Mouse (Mus musculus): Measurements from ENCODE around the gene Spata48. TPM values are rescaled to one million over a fixed set of nuclear protein-coding genes. Genes with fewer than 3 reads are reported as not detected.

Gene Spata48
- total and polyA plus RNA-seq, 3 experiments, result 0.15 to 1.1 TPM; not detected in 1

- no peak for TF ChIP-seq POLR2AphosphoS2 (IDR thresholded peaks at IDR 0.05; ENCODE audit: low read length)
- peak; percentile 95 for TF ChIP-seq ZNF384 (IDR thresholded peaks at IDR 0.05; ENCODE audit: low read depth, low read length)
- peak in 2 of 3 experiments; percentile 90 to 96; a peak in 4 of 6 replicates for TF ChIP-seq CTCF (IDR thresholded peaks at IDR 0.05 in 2 of 3, conservative IDR thresholded peaks at IDR 0.05 in 1 of 3; ENCODE audit: control insufficient read depth in 1 of 3, insufficient read depth in 1 of 3, low read depth in 2 of 3, low read length in 3 of 3, poor library complexity in 1 of 3, severe bottlenecking in 1 of 3)
- peak; percentile 43; the same call in 1 of the 2 replicates for TF ChIP-seq SIN3A (IDR thresholded peaks at IDR 0.05; ENCODE audit: low read length)
- TF ChIP-seq MEF2A (IDR thresholded peaks at IDR 0.05; ENCODE audit: extremely low read depth, insufficient replicate concordance, low read depth, low read length, poor library complexity, severe bottlenecking), result no peak
- no peak for TF ChIP-seq MAFK (IDR thresholded peaks at IDR 0.05; ENCODE audit: borderline replicate concordance, low read depth, low read length)
- peak; percentile 79 for TF ChIP-seq ZC3H11A (IDR thresholded peaks at IDR 0.05; ENCODE audit: low read depth, low read length)
- peak; percentile 88 for TF ChIP-seq RAD21 (IDR thresholded peaks at IDR 0.05; ENCODE audit: low read depth, low read length)
- no peak for TF ChIP-seq JUND (IDR thresholded peaks at IDR 0.05; ENCODE audit: low read depth, low read length)
- TF ChIP-seq MYC (IDR thresholded peaks at IDR 0.05; ENCODE audit: low read depth, low read length), result peak; percentile 33; the same call in 1 of the 2 replicates
- peak; percentile 97 for TF ChIP-seq SMC3 (IDR thresholded peaks at IDR 0.05; ENCODE audit: low read depth, low read length)
- peak; percentile 81 for DNase-seq (ENCODE audit: low read depth, low spot score)
- Histone ChIP-seq H3K27ac (ENCODE audit: control insufficient read depth, low read depth, low read length) (no peak overlapping the region), H3K79me2 (ENCODE audit: control insufficient read depth, insufficient read depth, low read length, poor library complexity) (no peaks in the 10 kb centered on the region), H3K9me3 (replicated peaks; ENCODE audit: insufficient read depth, low read length) (no peaks in the 10 kb centered on the region), H3K4me3 (ENCODE audit: control insufficient read depth in 1 of 2, insufficient read depth in 1 of 2, low read depth in 2 of 2, low read length in 2 of 2) (no peak overlapping the region), H3K36me3 (ENCODE audit: control insufficient read depth in 1 of 2, insufficient read depth in 2 of 2, low read length in 2 of 2) (no peaks in the 10 kb centered on the region), H3K4me1 (ENCODE audit: control insufficient read depth in 1 of 2, insufficient read depth in 2 of 2, low read length in 2 of 2) (no peaks in the 10 kb centered on the region), H3K9ac (ENCODE audit: control insufficient read depth, low read depth, low read length, poor library complexity, severe bottlenecking) (no peak overlapping the region), H3K27me3 (ENCODE audit: control insufficient read depth in 1 of 2, insufficient read depth in 2 of 2, low read length in 2 of 2) (no peaks in the 10 kb centered on the region)
Measured at GRCm38 (mm10) chr11:11455037-11455436, 6.9 kb upstream of the Spata48 start.

DNA sequence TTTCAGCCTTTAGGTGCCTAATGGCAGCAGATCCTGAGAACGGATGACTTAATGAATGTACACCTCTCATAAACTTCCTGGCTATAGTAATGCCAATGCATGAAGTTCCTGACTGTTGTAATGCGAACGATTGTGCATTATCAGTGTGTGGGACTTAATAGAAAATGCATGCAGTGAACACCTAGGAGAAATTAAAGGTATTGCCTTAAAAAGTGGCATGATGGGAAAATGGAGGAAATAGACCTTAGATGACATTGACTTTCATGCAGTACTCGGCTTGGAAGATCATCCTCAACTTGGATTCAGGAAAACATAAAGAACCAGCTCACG lies 632 bp downstream of the Spata48 start:
- Histone ChIP-seq H3K4me1 (ENCODE audit: control insufficient read depth in 1 of 2, insufficient read depth in 2 of 2, low read length in 2 of 2) (peaks cover 7 to 10% of the 10 kb centered on the region in 2 experiments), H3K27ac (ENCODE audit: control insufficient read depth, low read depth, low read length) (peak overlapping the region; percentile 52), H3K4me3 (ENCODE audit: control insufficient read depth in 1 of 2, insufficient read depth in 1 of 2, low read depth in 2 of 2, low read length in 2 of 2) (peak overlapping the region; percentile 70 to 80), H3K27me3 (ENCODE audit: control insufficient read depth in 1 of 2, insufficient read depth in 2 of 2, low read length in 2 of 2) (no peaks in the 10 kb centered on the region), H3K9me3 (replicated peaks; ENCODE audit: insufficient read depth, low read length) (no peaks in the 10 kb centered on the region), H3K79me2 (ENCODE audit: control insufficient read depth, insufficient read depth, low read length, poor library complexity) (peaks cover 2% of the 10 kb centered on the region; the same call in 1 of the 2 replicates), H3K36me3 (ENCODE audit: control insufficient read depth in 1 of 2, insufficient read depth in 2 of 2, low read length in 2 of 2) (peaks cover 0 to 24% of the 10 kb centered on the region in 2 experiments; a peak in 2 of 4 replicates), H3K9ac (ENCODE audit: control insufficient read depth, low read depth, low read length, poor library complexity, severe bottlenecking) (peak overlapping the region; percentile 83)
- no peak for DNase-seq (ENCODE audit: low read depth, low spot score)
- TF ChIP-seq ZKSCAN1 (IDR thresholded peaks at IDR 0.05; ENCODE audit: low read depth, low read length) (no peak), SIN3A (IDR thresholded peaks at IDR 0.05; ENCODE audit: low read length) (peak; percentile 48; the same call in 1 of the 2 replicates), ZMIZ1 (IDR thresholded peaks at IDR 0.05; ENCODE audit: low read depth, low read length) (no peak), MYC (IDR thresholded peaks at IDR 0.05; ENCODE audit: low read depth, low read length) (peak; percentile 60; the same call in 1 of the 2 replicates), E2F4 (IDR thresholded peaks at IDR 0.05; ENCODE audit: borderline replicate concordance, low read depth, low read length) (no peak), NELFE (IDR thresholded peaks at IDR 0.05; ENCODE audit: low read depth, low read length) (no peak)
